Mouse (Mus musculus): ENCODE results near the gene Cpne9. TPM values are rescaled to one million over a fixed set of nuclear protein-coding genes. Genes with fewer than 3 reads are reported as not detected.

Gene Cpne9
- polyA plus RNA-seq, 1 experiment from 2014 or later: 0.20 TPM

DNA sequence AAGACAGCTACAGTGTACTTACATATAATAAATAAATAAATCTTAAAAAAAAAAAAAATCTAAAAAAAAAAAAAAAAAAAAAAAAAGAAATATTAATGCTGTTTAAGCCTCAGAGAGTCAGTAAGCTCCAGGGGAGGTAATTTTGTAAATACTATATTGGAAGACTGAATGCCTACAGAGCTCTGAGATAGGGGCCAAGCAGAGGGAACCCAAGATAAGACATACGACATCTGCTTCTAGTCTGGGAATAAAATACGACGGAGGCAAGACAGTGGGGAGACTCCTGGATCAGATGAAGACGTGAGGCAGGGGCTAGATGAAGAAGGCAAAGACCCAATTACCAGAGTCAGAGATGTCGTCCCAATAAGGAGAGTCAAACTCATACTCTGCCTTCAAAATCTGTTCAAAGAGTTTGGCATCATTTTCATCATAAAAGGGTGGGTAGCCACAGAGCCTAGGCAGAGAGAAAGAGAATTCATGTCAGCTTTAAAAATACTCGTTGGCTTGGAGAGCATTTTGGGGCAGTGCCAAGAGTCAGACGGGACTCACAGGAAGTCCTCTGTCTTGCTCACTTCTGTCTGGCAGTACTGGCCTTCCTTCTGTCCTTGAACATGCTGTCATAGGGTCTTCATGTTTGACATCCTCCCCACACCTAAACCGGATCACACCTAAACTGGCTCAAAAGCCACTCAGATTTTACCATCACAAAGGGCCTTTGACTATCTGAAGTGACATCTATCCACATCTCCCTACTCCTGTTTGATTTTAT is 54.9 kb downstream of the Cpne9 start:
- Histone ChIP-seq H3K9ac (replicated peaks; ENCODE audit: low read depth, low read length) (no peak overlapping the region), H3K4me2 (replicated peaks; ENCODE audit: low read depth, low read length) (no peak overlapping the region), H3K27me3 (ENCODE audit: control insufficient read depth, insufficient read depth, low read length) (no peaks in the 10 kb centered on the region), H3K9me3 (ENCODE audit: control insufficient read depth, low read depth, low read length) (no peaks in the 10 kb centered on the region), H3K4me1 (ENCODE audit: control insufficient read depth, insufficient read depth, low read length) (no peaks in the 10 kb centered on the region; the same call in 1 of the 2 replicates), H3K36me3 (ENCODE audit: control insufficient read depth, insufficient read depth, low read length) (peaks cover 54% of the 10 kb centered on the region), H3K27ac (ENCODE audit: low read length) (no peak overlapping the region), H3K4me3 (ENCODE audit: low read depth, low read length) (no peak overlapping the region)
- ATAC-seq (ENCODE audit: insufficient number of reproducible peaks, insufficient read depth, low FRiP score, low read depth): no peak
- 65% methylated on average over 8 of the region's 8 CpGs for WGBS

DNA sequence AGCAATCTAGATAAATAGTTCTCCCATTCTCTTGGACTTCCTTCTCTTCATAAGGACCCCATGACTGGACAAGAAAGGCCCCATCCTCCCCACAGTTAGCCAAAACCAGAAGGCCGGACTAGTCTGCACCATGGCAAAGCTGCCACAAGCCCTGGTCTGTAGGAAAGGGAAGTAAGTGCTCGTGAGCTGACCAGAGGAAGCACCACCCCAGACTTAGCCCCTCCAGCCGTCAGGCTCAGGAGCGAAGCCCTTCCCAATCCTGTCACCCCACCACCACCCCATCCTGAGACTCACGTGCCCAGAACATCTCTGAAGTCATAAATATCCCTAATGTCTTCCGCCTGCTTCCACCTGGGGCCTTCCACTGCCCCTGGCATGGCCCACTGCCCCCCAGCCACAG is 59.5 kb downstream of the Cpne9 start:
- 73% methylated on average over 6 of the region's 6 CpGs for WGBS
- H3K27me3 ChIP-seq (ENCODE audit: control insufficient read depth, insufficient read depth, low read length): no peaks in the 10 kb centered on the region
- peak overlapping the region; percentile 78; the same call in 1 of the 2 replicates for H3K4me2 ChIP-seq (replicated peaks; ENCODE audit: low read depth, low read length)
- H3K4me3 ChIP-seq (ENCODE audit: low read depth, low read length): no peak overlapping the region
- H3K9ac ChIP-seq (replicated peaks; ENCODE audit: low read depth, low read length): no peak overlapping the region
- no peak for ATAC-seq (ENCODE audit: insufficient number of reproducible peaks, insufficient read depth, low FRiP score, low read depth)
- H3K9me3 ChIP-seq (ENCODE audit: control insufficient read depth, low read depth, low read length): no peaks in the 10 kb centered on the region
- peaks cover 13% of the 10 kb centered on the region for H3K4me1 ChIP-seq (ENCODE audit: control insufficient read depth, insufficient read depth, low read length)
- no peak overlapping the region; the same call in 1 of the 2 replicates for H3K27ac ChIP-seq (ENCODE audit: low read length)
- peaks cover 31% of the 10 kb centered on the region for H3K36me3 ChIP-seq (ENCODE audit: control insufficient read depth, insufficient read depth, low read length)

DNA sequence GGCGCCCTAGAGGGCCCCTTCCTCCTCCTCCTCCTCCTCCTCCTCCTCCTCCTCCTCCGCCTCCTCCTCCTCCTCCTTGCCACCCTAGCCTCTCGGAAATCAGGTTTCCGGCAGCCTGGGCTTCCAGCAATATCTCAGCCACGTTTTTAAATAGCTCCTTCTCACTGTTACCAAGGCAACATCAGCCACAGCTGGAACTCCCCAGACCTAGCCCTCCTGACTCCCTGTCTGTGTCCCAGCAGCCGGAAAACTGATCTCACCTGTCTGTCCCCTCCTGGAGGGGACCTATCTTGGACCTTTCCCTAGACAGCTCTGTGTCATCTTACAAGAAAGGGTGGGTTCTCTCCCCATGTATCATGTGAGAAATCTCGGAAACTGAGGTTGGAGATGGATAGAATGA is 60.2 kb downstream of the Cpne9 start:
- Histone ChIP-seq H3K4me3 (ENCODE audit: low read depth, low read length) (peak overlapping the region; percentile 2; the same call in 1 of the 2 replicates), H3K4me1 (ENCODE audit: control insufficient read depth, insufficient read depth, low read length) (peaks cover 13% of the 10 kb centered on the region), H3K27me3 (ENCODE audit: control insufficient read depth, insufficient read depth, low read length) (no peaks in the 10 kb centered on the region), H3K27ac (ENCODE audit: low read length) (no peak overlapping the region), H3K4me2 (replicated peaks; ENCODE audit: low read depth, low read length) (peak overlapping the region; percentile 78), H3K9me3 (ENCODE audit: control insufficient read depth, low read depth, low read length) (no peaks in the 10 kb centered on the region), H3K36me3 (ENCODE audit: control insufficient read depth, insufficient read depth, low read length) (peaks cover 31% of the 10 kb centered on the region), H3K9ac (replicated peaks; ENCODE audit: low read depth, low read length) (no peak overlapping the region)
- no peak for ATAC-seq (ENCODE audit: insufficient number of reproducible peaks, insufficient read depth, low FRiP score, low read depth)
- 20% methylated on average over 4 of the region's 7 CpGs for WGBS

DNA sequence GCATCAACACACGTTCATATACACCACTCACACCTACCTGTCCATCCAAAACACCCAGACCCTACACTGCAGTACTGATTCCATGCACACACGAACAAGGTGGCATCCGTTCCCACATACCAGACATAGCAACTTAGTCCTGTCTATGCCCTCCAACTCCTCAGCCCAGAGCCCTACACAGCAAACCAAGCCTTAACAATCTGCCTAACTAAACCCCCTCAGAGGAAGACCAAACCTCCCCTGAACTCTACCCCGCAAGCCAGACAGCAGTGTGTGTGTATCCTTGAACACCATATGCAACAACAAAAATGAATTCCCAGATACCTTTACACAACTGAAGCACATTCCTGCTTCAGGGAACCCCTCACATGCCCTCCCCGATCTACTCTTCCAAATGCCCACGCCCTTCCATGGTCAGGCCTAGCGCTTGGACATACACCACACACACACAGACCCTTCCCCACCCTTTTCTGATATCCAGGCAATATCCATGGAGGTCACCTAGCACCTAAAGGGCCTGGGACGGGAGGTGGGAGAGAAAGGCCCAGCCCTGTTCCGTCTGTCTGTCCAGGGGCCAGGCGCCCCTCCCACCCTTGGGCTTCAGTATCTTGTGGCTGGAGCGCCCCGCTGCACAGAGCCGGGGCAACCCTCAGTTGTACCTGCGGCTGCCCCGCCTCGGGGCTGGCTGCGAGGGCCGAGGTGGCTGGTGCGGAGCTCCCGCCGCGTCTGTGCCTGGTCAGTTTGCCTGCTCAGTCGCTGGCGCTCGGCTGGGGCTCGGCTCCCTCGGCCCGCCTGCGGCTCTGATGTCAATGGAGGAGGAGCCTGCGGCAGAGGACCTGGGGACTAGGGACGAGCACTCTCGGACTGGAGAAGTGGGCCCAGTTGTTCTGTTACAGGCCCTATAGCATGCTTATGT is 61.3 kb downstream of the Cpne9 start, which contains the start of gene Camk1:
Gene Camk1, minus strand, starts transcription at position 808 of the 916 bp plus-strand sequence.
- H3K4me1 ChIP-seq (ENCODE audit: control insufficient read depth, insufficient read depth, low read length): peaks cover 13% of the 10 kb centered on the region
- H3K9ac ChIP-seq (replicated peaks; ENCODE audit: low read depth, low read length): peak within 1 kb of the TSS; percentile 90
- no peaks in the 10 kb centered on the region for H3K9me3 ChIP-seq (ENCODE audit: control insufficient read depth, low read depth, low read length)
- 12% methylated on average over 32 of the region's 32 CpGs for WGBS
- H3K27me3 ChIP-seq (ENCODE audit: control insufficient read depth, insufficient read depth, low read length): no peaks in the 10 kb centered on the region
- peaks cover 22% of the 10 kb centered on the region; the same call in 1 of the 2 replicates for H3K36me3 ChIP-seq (ENCODE audit: control insufficient read depth, insufficient read depth, low read length)
- H3K4me2 ChIP-seq (replicated peaks; ENCODE audit: low read depth, low read length): peak within 1 kb of the TSS; percentile 78
- H3K4me3 ChIP-seq (ENCODE audit: low read depth, low read length): peak within 1 kb of the TSS; percentile 80
- H3K27ac ChIP-seq (ENCODE audit: low read length): peak within 1 kb of the TSS; percentile 15; the same call in 1 of the 2 replicates
- ATAC-seq (ENCODE audit: insufficient number of reproducible peaks, insufficient read depth, low FRiP score, low read depth): peak; percentile 77

DNA sequence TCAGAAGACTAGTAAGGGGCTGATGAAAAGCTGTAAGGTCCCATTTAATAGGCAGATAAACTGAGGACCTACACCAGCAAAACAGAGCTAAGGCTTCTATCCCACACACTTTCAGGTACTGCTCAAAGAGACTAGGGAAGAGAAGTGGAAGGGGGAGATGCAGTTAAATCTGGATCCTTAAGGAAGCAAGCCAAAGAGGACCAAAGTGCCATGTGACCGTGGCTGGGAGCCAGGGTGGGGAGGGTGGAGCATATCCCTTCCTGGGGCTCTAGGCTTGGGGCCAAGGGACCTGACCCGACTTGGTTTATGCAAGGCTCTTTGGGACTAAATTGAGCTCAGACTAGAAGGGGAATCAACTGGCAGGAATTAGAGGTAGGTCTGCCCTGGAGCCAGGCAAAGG is 62.2 kb downstream of the Cpne9 start:
- Histone ChIP-seq H3K4me3 (ENCODE audit: low read depth, low read length) (no peak overlapping the region), H3K4me2 (replicated peaks; ENCODE audit: low read depth, low read length) (peak overlapping the region; percentile 78; the same call in 1 of the 2 replicates), H3K27me3 (ENCODE audit: control insufficient read depth, insufficient read depth, low read length) (no peaks in the 10 kb centered on the region), H3K9ac (replicated peaks; ENCODE audit: low read depth, low read length) (no peak overlapping the region), H3K36me3 (ENCODE audit: control insufficient read depth, insufficient read depth, low read length) (peaks cover 13% of the 10 kb centered on the region; the same call in 1 of the 2 replicates), H3K27ac (ENCODE audit: low read length) (no peak overlapping the region), H3K4me1 (ENCODE audit: control insufficient read depth, insufficient read depth, low read length) (peaks cover 13% of the 10 kb centered on the region), H3K9me3 (ENCODE audit: control insufficient read depth, low read depth, low read length) (no peaks in the 10 kb centered on the region)
- no peak for ATAC-seq (ENCODE audit: insufficient number of reproducible peaks, insufficient read depth, low FRiP score, low read depth)
- WGBS: 47% methylated on average over 2 of the region's 2 CpGs

DNA sequence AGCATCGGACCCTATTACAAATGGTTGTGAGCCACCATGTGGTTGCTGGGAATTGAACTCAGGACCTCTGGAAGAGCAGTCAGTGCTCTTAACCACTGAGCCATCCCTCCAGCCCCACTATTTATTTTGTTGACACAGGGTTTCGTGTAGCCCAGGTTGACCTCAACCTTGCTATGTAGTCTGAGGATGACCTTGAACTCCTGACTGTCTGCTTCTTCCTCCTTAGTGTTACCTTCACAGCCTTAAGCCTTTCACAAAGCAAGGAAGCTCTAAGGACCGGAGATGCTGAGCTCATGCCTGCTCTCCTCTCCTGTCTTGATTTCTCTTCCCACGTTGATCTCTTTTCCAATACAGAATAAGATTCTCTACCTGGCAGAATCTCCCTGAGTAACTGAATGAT is 64.8 kb downstream of the Cpne9 start:
- H3K27me3 ChIP-seq (ENCODE audit: control insufficient read depth, insufficient read depth, low read length): no peaks in the 10 kb centered on the region

DNA sequence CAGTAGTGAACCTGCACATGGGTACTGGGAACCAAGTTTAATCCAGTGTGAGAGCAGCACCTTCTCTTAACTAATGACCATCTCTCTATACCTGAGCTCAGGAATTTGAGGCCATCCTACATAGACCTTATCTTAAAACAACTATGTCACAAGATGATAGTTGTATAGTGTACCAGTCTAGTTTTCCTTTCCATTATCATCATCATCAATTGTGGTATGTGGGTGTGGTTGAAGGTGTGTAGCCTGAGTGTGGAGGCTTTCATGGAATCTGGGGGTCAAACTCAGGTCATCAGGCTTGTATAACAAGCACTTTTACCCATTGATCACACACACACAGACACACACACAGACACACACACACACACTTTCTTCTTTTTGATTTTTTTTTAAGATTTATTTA is 68.4 kb downstream of the Cpne9 start:
- H3K4me3 ChIP-seq (ENCODE audit: low read depth, low read length): no peak overlapping the region
- H3K9ac ChIP-seq (replicated peaks; ENCODE audit: low read depth, low read length): no peak overlapping the region
- H3K4me2 ChIP-seq (replicated peaks; ENCODE audit: low read depth, low read length): no peak overlapping the region
- no peak overlapping the region for H3K27ac ChIP-seq (ENCODE audit: low read length)
- no peaks in the 10 kb centered on the region for H3K27me3 ChIP-seq (ENCODE audit: control insufficient read depth, insufficient read depth, low read length)
- H3K4me1 ChIP-seq (ENCODE audit: control insufficient read depth, insufficient read depth, low read length): 0 out of 2 replicates have a peak, but pooled peaks cover 3% of the 10 kb centered on the region
- no peaks in the 10 kb centered on the region for H3K36me3 ChIP-seq (ENCODE audit: control insufficient read depth, insufficient read depth, low read length)
- no peaks in the 10 kb centered on the region for H3K9me3 ChIP-seq (ENCODE audit: control insufficient read depth, low read depth, low read length)
- ATAC-seq (ENCODE audit: insufficient number of reproducible peaks, insufficient read depth, low FRiP score, low read depth): peak; percentile 42; the same call in 1 of the 2 replicates

More for the DNA sequence above, 64.8 kb downstream of the Cpne9 start:
- no peaks in the 10 kb centered on the region for H3K9me3 ChIP-seq (ENCODE audit: control insufficient read depth, low read depth, low read length)
- no peak for ATAC-seq (ENCODE audit: insufficient number of reproducible peaks, insufficient read depth, low FRiP score, low read depth)
- no peak overlapping the region for H3K4me2 ChIP-seq (replicated peaks; ENCODE audit: low read depth, low read length)
- peaks cover 16% of the 10 kb centered on the region for H3K4me1 ChIP-seq (ENCODE audit: control insufficient read depth, insufficient read depth, low read length)
- H3K27ac ChIP-seq (ENCODE audit: low read length): no peak overlapping the region
- H3K4me3 ChIP-seq (ENCODE audit: low read depth, low read length): no peak overlapping the region
- no peak overlapping the region for H3K9ac ChIP-seq (replicated peaks; ENCODE audit: low read depth, low read length)
- no peaks in the 10 kb centered on the region for H3K36me3 ChIP-seq (ENCODE audit: control insufficient read depth, insufficient read depth, low read length)
- 67% methylated on average over 4 of the region's 4 CpGs for WGBS

DNA sequence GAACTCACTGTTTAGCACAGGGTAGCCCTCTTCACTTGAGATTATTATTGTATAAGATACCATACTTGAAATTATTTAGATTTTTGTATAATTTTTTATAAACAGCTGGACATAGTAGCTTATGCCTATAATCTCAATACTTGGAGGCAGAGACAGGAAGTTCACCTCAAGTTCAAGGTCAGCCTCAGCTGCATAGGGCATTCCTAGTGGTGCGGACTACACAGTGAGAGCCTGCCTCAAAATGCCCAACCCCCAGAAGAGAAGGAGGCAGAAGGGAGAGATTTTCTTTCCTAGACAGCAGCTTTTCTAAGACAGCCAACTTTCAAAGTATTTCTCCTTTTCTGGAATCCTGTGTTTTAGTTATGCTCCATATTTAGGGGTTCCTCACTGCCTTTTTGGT is 69.1 kb downstream of the Cpne9 start:
- WGBS: 80% methylated on average over 1 of the region's 1 CpGs
- ATAC-seq (ENCODE audit: insufficient number of reproducible peaks, insufficient read depth, low FRiP score, low read depth): no peak
- no peaks in the 10 kb centered on the region for H3K9me3 ChIP-seq (ENCODE audit: control insufficient read depth, low read depth, low read length)
- H3K27ac ChIP-seq (ENCODE audit: low read length): no peak overlapping the region
- no peak overlapping the region for H3K4me2 ChIP-seq (replicated peaks; ENCODE audit: low read depth, low read length)
- H3K36me3 ChIP-seq (ENCODE audit: control insufficient read depth, insufficient read depth, low read length): no peaks in the 10 kb centered on the region
- H3K4me1 ChIP-seq (ENCODE audit: control insufficient read depth, insufficient read depth, low read length): 0 out of 2 replicates have a peak, but pooled peaks cover 3% of the 10 kb centered on the region
- H3K9ac ChIP-seq (replicated peaks; ENCODE audit: low read depth, low read length): no peak overlapping the region
- no peaks in the 10 kb centered on the region for H3K27me3 ChIP-seq (ENCODE audit: control insufficient read depth, insufficient read depth, low read length)
- no peak overlapping the region for H3K4me3 ChIP-seq (ENCODE audit: low read depth, low read length)
